7 mouse cellular contexts compared by ENCODE assay signal in the genomic region with DNA sequence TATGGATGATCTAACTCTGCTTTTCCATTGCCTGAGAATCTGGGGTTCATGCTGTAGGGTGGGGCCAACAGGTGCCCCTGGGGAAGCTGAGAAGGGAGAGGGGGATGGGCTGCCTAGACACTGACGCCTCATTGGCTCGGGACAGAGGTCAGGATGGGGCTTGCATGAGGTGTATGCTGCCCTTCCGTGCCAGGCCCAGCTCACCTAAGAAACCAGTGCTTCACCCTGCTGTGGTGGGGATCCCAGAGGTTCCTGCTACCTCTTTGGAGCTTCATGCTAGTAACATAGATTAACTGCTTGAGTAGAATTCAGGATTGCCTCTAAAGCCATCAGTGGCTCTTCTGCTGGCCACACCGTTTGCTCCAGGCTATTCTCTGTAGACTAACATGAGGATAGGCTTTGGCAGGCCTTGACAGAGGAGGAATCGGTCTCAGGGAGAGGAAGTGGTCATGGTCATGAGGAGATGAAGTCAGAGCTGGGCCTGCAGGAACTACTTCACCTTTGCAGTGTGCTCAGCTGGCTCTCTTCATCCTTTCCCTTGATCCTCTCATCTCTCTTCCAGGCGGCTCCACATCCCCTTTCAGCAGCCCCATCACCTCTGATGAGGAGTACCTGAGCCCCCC. TPM values are rescaled to one million over a fixed set of nuclear protein-coding genes. Genes with fewer than 3 reads are reported as not detected.
A peak's percentile ranks its signal among the peaks of the same experiment; 100 is the strongest.
DNase-seq lines count a peak whose midpoint lies in the region; ATAC-seq and TF ChIP-seq lines count a peak whose summit lies in the region.

No protein-coding gene starts in this region.

- no peak for ATAC-seq in lung, embryonic 14.5 days (ENCODE audit: insufficient read depth)
- ATAC-seq in forebrain, embryonic 12.5 days (ENCODE audit: low FRiP score), result no peak; the same call in 1 of the 2 replicates
- no peak for ATAC-seq in intestine, postnatal 0 days

- no peak for DNase-seq in lung, embryonic 14.5 days
- no peak for DNase-seq in lung, postnatal 14 days
- DNase-seq in frontal cortex, postnatal 25 days (ENCODE audit: low spot score in 2 of 2), result no peak
- DNase-seq in left cerebral cortex, adult 2 months (ENCODE audit: extremely low spot score in 1 of 2, low spot score in 2 of 2), result no peak

- peak overlapping the region; percentile 30 for H3K4me3 ChIP-seq in lung, embryonic 14.5 days (ENCODE audit: low read depth, low read length)
- no peak overlapping the region for H3K4me3 ChIP-seq in forebrain, embryonic 12.5 days (replicated peaks)
- H3K4me3 ChIP-seq in intestine, postnatal 0 days (ENCODE audit: low read depth, low read length), result no peak overlapping the region
- no peak overlapping the region for H3K4me3 ChIP-seq in small intestine, adult 2 months (ENCODE audit: low read depth, low read length)
- H3K4me3 ChIP-seq in left cerebral cortex, adult 2 months, result no peak overlapping the region

- no peak for TF ChIP-seq CTCF in lung, embryonic 14.5 days (IDR thresholded peaks at IDR 0.05; ENCODE audit: low read depth)
- TF ChIP-seq CTCF in intestine, postnatal 0 days (IDR thresholded peaks at IDR 0.05; ENCODE audit: low read depth), result no peak
- TF ChIP-seq CTCF in small intestine, adult 2 months (IDR thresholded peaks at IDR 0.05; ENCODE audit: extremely low read depth, insufficient read length, insufficient replicate concordance, low read depth, low read length), result no peak
- TF ChIP-seq CTCF in left cerebral cortex, adult 2 months (IDR thresholded peaks at IDR 0.05), result no peak

- peaks cover 23% of the 10 kb centered on the region for H3K4me1 ChIP-seq in lung, embryonic 14.5 days (ENCODE audit: insufficient read depth)
- peaks cover 35% of the 10 kb centered on the region for H3K4me1 ChIP-seq in forebrain, embryonic 12.5 days
- H3K4me1 ChIP-seq in intestine, postnatal 0 days (replicated peaks; ENCODE audit: control insufficient read depth, insufficient read depth, low read length), result no peaks in the 10 kb centered on the region
- no peaks in the 10 kb centered on the region for H3K4me1 ChIP-seq in small intestine, adult 2 months (ENCODE audit: control insufficient read depth, insufficient read depth, insufficient read length, low read length)

- H3K4me2 ChIP-seq in lung, embryonic 14.5 days, result peak overlapping the region; percentile 68
- peak overlapping the region; percentile 38 for H3K4me2 ChIP-seq in forebrain, embryonic 12.5 days
- peak overlapping the region; percentile 18; the same call in 1 of the 2 replicates for H3K4me2 ChIP-seq in intestine, postnatal 0 days (replicated peaks; ENCODE audit: low read depth)

- no peak for TF ChIP-seq POLR2A in small intestine, adult 2 months (IDR thresholded peaks at IDR 0.05; ENCODE audit: low read depth, low read length)

- WGBS in lung, embryonic 14.5 days, result 23% methylated on average over 6 of the region's 6 CpGs
- 37% methylated on average over 6 of the region's 6 CpGs for WGBS in forebrain, embryonic 12.5 days
- WGBS in intestine, postnatal 0 days, result 50% methylated on average over 6 of the region's 6 CpGs
- WGBS in small intestine, adult 2 months, result 43% methylated on average over 6 of the region's 6 CpGs

- H3K9ac ChIP-seq in lung, embryonic 14.5 days, result peak overlapping the region; percentile 48
- H3K9ac ChIP-seq in forebrain, embryonic 12.5 days, result no peak overlapping the region
- no peak overlapping the region for H3K9ac ChIP-seq in intestine, postnatal 0 days (ENCODE audit: low read depth, low read length)

- H3K27me3 ChIP-seq in lung, embryonic 14.5 days (ENCODE audit: insufficient read depth, low read length), result no peaks in the 10 kb centered on the region
- H3K27me3 ChIP-seq in forebrain, embryonic 12.5 days, result no peaks in the 10 kb centered on the region
- no peaks in the 10 kb centered on the region for H3K27me3 ChIP-seq in intestine, postnatal 0 days (replicated peaks; ENCODE audit: control insufficient read depth, insufficient read depth, low read length)
- no peaks in the 10 kb centered on the region for H3K27me3 ChIP-seq in small intestine, adult 2 months (ENCODE audit: control insufficient read depth, insufficient read depth, low read length)

- intact Hi-C loops in left cerebral cortex, adult 2 months (cut with DNase I), result no loop called here

- H3K9me3 ChIP-seq in lung, embryonic 14.5 days (ENCODE audit: low read depth, low read length), result no peaks in the 10 kb centered on the region
- H3K9me3 ChIP-seq in forebrain, embryonic 12.5 days, result no peaks in the 10 kb centered on the region
- no peaks in the 10 kb centered on the region for H3K9me3 ChIP-seq in intestine, postnatal 0 days (ENCODE audit: control insufficient read depth)

- H3K27ac ChIP-seq in lung, embryonic 14.5 days (ENCODE audit: low read depth), result peak overlapping the region; percentile 94
- H3K27ac ChIP-seq in forebrain, embryonic 12.5 days, result no peak overlapping the region
- H3K27ac ChIP-seq in intestine, postnatal 0 days (ENCODE audit: low read depth, low read length), result no peak overlapping the region
- H3K27ac ChIP-seq in small intestine, adult 2 months (ENCODE audit: insufficient read depth, low read depth, low read length), result peak overlapping the region; percentile 7; the same call in 1 of the 2 replicates
- H3K27ac ChIP-seq in left cerebral cortex, adult 2 months, result no peak overlapping the region

- peaks cover 45% of the 10 kb centered on the region for H3K36me3 ChIP-seq in lung, embryonic 14.5 days (ENCODE audit: insufficient read depth)
- H3K36me3 ChIP-seq in forebrain, embryonic 12.5 days (replicated peaks), result peaks cover 12% of the 10 kb centered on the region; the same call in 1 of the 2 replicates
- peaks cover 20% of the 10 kb centered on the region for H3K36me3 ChIP-seq in intestine, postnatal 0 days (ENCODE audit: control insufficient read depth, insufficient read depth)
- no peaks in the 10 kb centered on the region for H3K36me3 ChIP-seq in small intestine, adult 2 months (ENCODE audit: control insufficient read depth, insufficient read depth, low read length)

RNA-seq across cellular contexts. Expression of a gene that starts 25.5 kb away (rescaled TPM):
- 40.1 and 44.7 TPM in 2 replicates for polyA plus RNA-seq in lung, embryonic 14.5 days (2014; fragmentation: Nextera tagmentation; extraction: Ambion mirVana)
- 10.0 and 11.3 TPM in 2 replicates for polyA plus RNA-seq in forebrain, embryonic 12.5 days (2016; fragmentation: Nextera tagmentation; extraction: Ambion mirVana)
- polyA plus RNA-seq in intestine, postnatal 0 days (2015; fragmentation: Nextera tagmentation; extraction: Ambion mirVana), result 20.1 and 21.3 TPM in 2 replicates
- 21.5 and 23.2 TPM in 2 replicates for polyA plus RNA-seq in small intestine, adult 2 months (2012; rRNA removed)
- total RNA-seq in left cerebral cortex, adult 2 months (2021), result 100 to 1,000 TPM; 199 to 215 TPM

RNA-seq across cellular contexts. Expression of a gene that starts 35.1 kb away (rescaled TPM):
- polyA plus RNA-seq in lung, embryonic 14.5 days (2014; fragmentation: Nextera tagmentation; extraction: Ambion mirVana), result 61.2 and 67.3 TPM in 2 replicates
- 54.8 and 55.8 TPM in 2 replicates for polyA plus RNA-seq in forebrain, embryonic 12.5 days (2016; fragmentation: Nextera tagmentation; extraction: Ambion mirVana)
- 121 and 124 TPM in 2 replicates for polyA plus RNA-seq in intestine, postnatal 0 days (2015; fragmentation: Nextera tagmentation; extraction: Ambion mirVana)
- polyA plus RNA-seq in small intestine, adult 2 months (2012; rRNA removed), result 121 and 187 TPM in 2 replicates
- total RNA-seq in left cerebral cortex, adult 2 months (2021), result 10 to 100 TPM; 65.0 to 69.4 TPM

RNA-seq across cellular contexts. Expression of a gene that starts 40.5 kb away (rescaled TPM):
- 42.9 and 46.3 TPM in 2 replicates for polyA plus RNA-seq in lung, embryonic 14.5 days (2014; fragmentation: Nextera tagmentation; extraction: Ambion mirVana)
- polyA plus RNA-seq in forebrain, embryonic 12.5 days (2016; fragmentation: Nextera tagmentation; extraction: Ambion mirVana), result 0.74 and 0.78 TPM in 2 replicates
- 233 and 254 TPM in 2 replicates for polyA plus RNA-seq in intestine, postnatal 0 days (2015; fragmentation: Nextera tagmentation; extraction: Ambion mirVana)
- polyA plus RNA-seq in small intestine, adult 2 months (2012; rRNA removed), result 152 and 216 TPM in 2 replicates
- 1 to 10 TPM in 1 of 2 experiments, under 1 TPM in 1; 0.77 to 1.7 TPM for total RNA-seq in left cerebral cortex, adult 2 months (2021)

RNA-seq across cellular contexts. Expression of a gene that starts 49.6 kb away (rescaled TPM):
- polyA plus RNA-seq in lung, embryonic 14.5 days (2014; fragmentation: Nextera tagmentation; extraction: Ambion mirVana), result 0.12 and 0.18 TPM in 2 replicates
- 6.4 and 8.2 TPM in 2 replicates for polyA plus RNA-seq in forebrain, embryonic 12.5 days (2016; fragmentation: Nextera tagmentation; extraction: Ambion mirVana)
- 0.97 and 1.2 TPM in 2 replicates for polyA plus RNA-seq in intestine, postnatal 0 days (2015; fragmentation: Nextera tagmentation; extraction: Ambion mirVana)
- polyA plus RNA-seq in small intestine, adult 2 months (2012; rRNA removed), result 0.05 TPM in 1 of 2 replicates, not detected in the other
- 10 to 100 TPM in 1 of 2 experiments, 1 to 10 TPM in 1; 8.7 to 13.2 TPM for total RNA-seq in left cerebral cortex, adult 2 months (2021)

Comparison
In these comparisons a context has a peak if more than half of its experiments do, and no peak if none do; other contexts are left out.
1. H3K27ac ChIP-seq: peak in lung, embryonic 14.5 days (single experiment) and small intestine, adult 2 months (single experiment); none in forebrain, embryonic 12.5 days (single experiment), intestine, postnatal 0 days (single experiment) and left cerebral cortex, adult 2 months (single experiment).
2. H3K4me2 ChIP-seq: peak in every context shown above with its lines; median percentile 68 in lung, embryonic 14.5 days; 38 in forebrain, embryonic 12.5 days; 18 in intestine, postnatal 0 days.
3. RNA of a gene that starts 40.5 kb away (polyA plus RNA-seq): 233 to 254 TPM in intestine, postnatal 0 days, 152 to 216 TPM in small intestine, adult 2 months and 42.9 to 46.3 TPM in lung, embryonic 14.5 days; 0.74 to 0.78 TPM in forebrain, embryonic 12.5 days; every median in the first group is over 10 times any median in the second.